Mouse (Mus musculus): ENCODE results near the gene Olfr895. TPM values are rescaled to one million over a fixed set of nuclear protein-coding genes. Genes with fewer than 3 reads are reported as not detected.

The Olfr895 gene
- not detected for polyA plus RNA-seq (2017; shearing (Covaris generic))

- ATAC-seq, result no peak
These were observed at the start of gene Olfr895 for GRCm38 (mm10) chr9:38267551-38267950. Olfr895 (plus strand) TSS chr9:38267851.

- no peak for ATAC-seq
These were observed 15.2 kb upstream of the Olfr895 start, which contains the start of gene Olfr143 for GRCm38 (mm10) chr9:38252474-38252873. Olfr143 (plus strand) TSS chr9:38252774.

GRCm38 (mm10) chr9:38290807-38291206 is 23.2 kb downstream of the Olfr895 start, which contains the start of gene Olfr896-ps1:
Olfr896-ps1 (plus strand) TSS chr9:38291107.
- no peak for ATAC-seq

Other genes starting within 250 kb of the Olfr895 start
- not detected for gene Olfr883, start 242.0 kb upstream of the Olfr895 start, polyA plus RNA-seq (2017; shearing (Covaris generic))
- gene Olfr884, start 221.3 kb upstream of the Olfr895 start, polyA plus RNA-seq (2017; shearing (Covaris generic)), result not detected
- not detected for gene Olfr885, start 206.5 kb upstream of the Olfr895 start, polyA plus RNA-seq (2017; shearing (Covaris generic))
- not detected for gene Olfr887, start 183.8 kb upstream of the Olfr895 start, polyA plus RNA-seq (2017; shearing (Covaris generic))
- gene Olfr888, start 159.7 kb upstream of the Olfr895 start, polyA plus RNA-seq (2017; shearing (Covaris generic)), result not detected
- gene Olfr889, start 152.7 kb upstream of the Olfr895 start, polyA plus RNA-seq (2017; shearing (Covaris generic)), result under 1 TPM in 2 of 3 experiments, not detected in 1; 0.09 to 0.21 TPM
- gene Olfr890, start 125.3 kb upstream of the Olfr895 start, polyA plus RNA-seq (2017; shearing (Covaris generic)), result under 1 TPM in 1 of 3 experiments, not detected in 2; 0.22 TPM
- gene Olfr891, start 87.0 kb upstream of the Olfr895 start, polyA plus RNA-seq (2017; shearing (Covaris generic)), result not detected
- gene Olfr893, start 59.5 kb upstream of the Olfr895 start, polyA plus RNA-seq (2017; shearing (Covaris generic)), result not detected
- not detected for gene Olfr894, start 49.8 kb upstream of the Olfr895 start, polyA plus RNA-seq (2017; shearing (Covaris generic))
- not detected for gene Olfr143, start 15.1 kb upstream of the Olfr895 start, polyA plus RNA-seq (2017; shearing (Covaris generic))
- gene Olfr896-ps1, start 23.3 kb downstream of the Olfr895 start, polyA plus RNA-seq (2017; shearing (Covaris generic)), result not detected
- not detected for gene Olfr25, start 61.2 kb downstream of the Olfr895 start, polyA plus RNA-seq (2017; shearing (Covaris generic))
- gene Olfr898, start 80.6 kb downstream of the Olfr895 start, polyA plus RNA-seq (2017; shearing (Covaris generic)), result not detected
- gene Olfr250, start 99.0 kb downstream of the Olfr895 start, polyA plus RNA-seq (2017; shearing (Covaris generic)), result under 1 TPM in 1 of 3 experiments, not detected in 2; 0.08 TPM
- not detected for gene Olfr251, start 109.2 kb downstream of the Olfr895 start, polyA plus RNA-seq (2017; shearing (Covaris generic))
- not detected for gene Olfr147, start 133.8 kb downstream of the Olfr895 start, polyA plus RNA-seq (2017; shearing (Covaris generic))
- not detected for gene Olfr901, start 161.6 kb downstream of the Olfr895 start, polyA plus RNA-seq (2017; shearing (Covaris generic))
- gene Olfr902, start 179.8 kb downstream of the Olfr895 start, polyA plus RNA-seq (2017; shearing (Covaris generic)), result not detected
- not detected for gene Olfr904, start 195.3 kb downstream of the Olfr895 start, polyA plus RNA-seq (2017; shearing (Covaris generic))
- under 1 TPM in 1 of 3 experiments, not detected in 2; 0.09 TPM for gene Olfr905, start 203.3 kb downstream of the Olfr895 start, polyA plus RNA-seq (2017; shearing (Covaris generic))
- not detected for gene Olfr906, start 219.2 kb downstream of the Olfr895 start, polyA plus RNA-seq (2017; shearing (Covaris generic))
- not detected for gene Olfr907, start 227.9 kb downstream of the Olfr895 start, polyA plus RNA-seq (2017; shearing (Covaris generic))